Mouse (Mus musculus): ENCODE measurements at regions not wholly inside any gene's neighbourhood (a gene's known extent, or its start where the extent isn't known, plus 50 kb on each side); places are given as distances from the start of the nearest gene placed in this dataset.

- ATAC-seq = no peak
These were observed 76.9 kb downstream of the Lhx9 start for GRCm38 (mm10) chr1:138771307-138772011.

GRCm38 (mm10) chr1:138762876-138763275, 85.5 kb downstream of the Lhx9 start:
- no peak for ATAC-seq

GRCm38 (mm10) chr1:138757777-138758176, 90.6 kb downstream of the Lhx9 start:
- ATAC-seq = no peak

- ATAC-seq = no peak
These were observed 113.4 kb upstream of the Nek7 start for GRCm38 (mm10) chr1:138733308-138733707.

- no peak for ATAC-seq
These were observed 111.1 kb upstream of the Nek7 start for GRCm38 (mm10) chr1:138731008-138731407.

GRCm38 (mm10) chr1:138729089-138729699, 109.3 kb upstream of the Nek7 start:
- no peak for ATAC-seq

GRCm38 (mm10) chr1:138720728-138721127, 100.8 kb upstream of the Nek7 start:
- no peak for ATAC-seq

- no peak for ATAC-seq
These were observed 99.4 kb upstream of the Nek7 start for GRCm38 (mm10) chr1:138719297-138719696.

- no peak for ATAC-seq
These were observed 97.0 kb upstream of the Nek7 start for GRCm38 (mm10) chr1:138716991-138717390.

GRCm38 (mm10) chr1:138715162-138715561, 95.2 kb upstream of the Nek7 start:
- peak; percentile 56 for ATAC-seq

- no peak for ATAC-seq
These were observed 89.3 kb upstream of the Nek7 start for GRCm38 (mm10) chr1:138709229-138709608.

GRCm38 (mm10) chr1:138708507-138709228, 88.7 kb upstream of the Nek7 start:
- no peak for ATAC-seq

GRCm38 (mm10) chr1:138707913-138708312, 88.0 kb upstream of the Nek7 start:
- ATAC-seq = no peak

GRCm38 (mm10) chr1:138703291-138703690, 83.3 kb upstream of the Nek7 start:
- no peak for ATAC-seq

- ATAC-seq = no peak
These were observed 69.3 kb upstream of the Nek7 start for GRCm38 (mm10) chr1:138689234-138689633.

- ATAC-seq = no peak
These were observed 66.8 kb upstream of the Nek7 start for GRCm38 (mm10) chr1:138686746-138687145.

- peak; percentile 35 for ATAC-seq
These were observed 63.8 kb upstream of the Nek7 start for GRCm38 (mm10) chr1:138683711-138684110.

- no peak for ATAC-seq
These were observed 62.0 kb upstream of the Nek7 start for GRCm38 (mm10) chr1:138681970-138682369.

GRCm38 (mm10) chr1:138674199-138674598, 54.3 kb upstream of the Nek7 start:
- no peak for ATAC-seq

All from inflammation-experienced regulatory T-cells, adult 6 months (primary cell).